7 mouse cellular contexts compared by ENCODE assay signal in genomic region chr11:32267188-32267884, GRCm38 (mm10). TPM values are rescaled to one million over a fixed set of nuclear protein-coding genes. Genes with fewer than 3 reads are reported as not detected.
DNase-seq lines count a peak whose midpoint lies in the region; ATAC-seq and TF ChIP-seq lines count a peak whose summit lies in the region.

TSS of gene Nprl3 (minus strand) at chr11:32267707.

- H3K27me3 ChIP-seq in intestine, postnatal 0 days (replicated peaks; ENCODE audit: control insufficient read depth, insufficient read depth, low read length) = no peaks in the 10 kb centered on the region; the same call in 1 of the 2 replicates
- peaks cover 14% of the 10 kb centered on the region; the same call in 1 of the 2 replicates for H3K27me3 ChIP-seq in midbrain, embryonic 12.5 days
- no peaks in the 10 kb centered on the region for H3K27me3 ChIP-seq in small intestine, adult 2 months (ENCODE audit: control insufficient read depth, insufficient read depth, low read length)

- H3K4me3 ChIP-seq in intestine, postnatal 0 days (ENCODE audit: low read depth, low read length) = peak within 1 kb of the TSS; percentile 84
- peak within 1 kb of the TSS; percentile 81 for H3K4me3 ChIP-seq in midbrain, embryonic 12.5 days
- H3K4me3 ChIP-seq in small intestine, adult 2 months (ENCODE audit: low read depth, low read length) = peak within 1 kb of the TSS; percentile 94

- H3K9me3 ChIP-seq in intestine, postnatal 0 days (ENCODE audit: control insufficient read depth) = no peaks in the 10 kb centered on the region
- H3K9me3 ChIP-seq in midbrain, embryonic 12.5 days = no peaks in the 10 kb centered on the region

- peak within 1 kb of the TSS; percentile 93 for H3K9ac ChIP-seq in intestine, postnatal 0 days (ENCODE audit: low read depth, low read length)
- peak within 1 kb of the TSS; percentile 93 for H3K9ac ChIP-seq in midbrain, embryonic 12.5 days (replicated peaks)

- TF ChIP-seq POLR2A in small intestine, adult 2 months (IDR thresholded peaks at IDR 0.05; ENCODE audit: low read depth, low read length) = peak; percentile 94

- TF ChIP-seq CTCF in intestine, postnatal 0 days (IDR thresholded peaks at IDR 0.05; ENCODE audit: low read depth) = peak; percentile 17; the same call in 1 of the 2 replicates
- no peak for TF ChIP-seq CTCF in small intestine, adult 2 months (IDR thresholded peaks at IDR 0.05; ENCODE audit: extremely low read depth, insufficient read length, insufficient replicate concordance, low read depth, low read length)

- ATAC-seq in intestine, postnatal 0 days = peak; percentile 99
- peak; percentile 99 for ATAC-seq in midbrain, embryonic 12.5 days (ENCODE audit: low FRiP score, low read depth)

- H3K4me1 ChIP-seq in intestine, postnatal 0 days (replicated peaks; ENCODE audit: control insufficient read depth, insufficient read depth, low read length) = peaks cover 3% of the 10 kb centered on the region; the same call in 1 of the 2 replicates
- H3K4me1 ChIP-seq in midbrain, embryonic 12.5 days = peaks cover 14% of the 10 kb centered on the region
- H3K4me1 ChIP-seq in small intestine, adult 2 months (ENCODE audit: control insufficient read depth, insufficient read depth, insufficient read length, low read length) = peaks cover 3% of the 10 kb centered on the region; the same call in 1 of the 2 replicates

- H3K4me2 ChIP-seq in intestine, postnatal 0 days (replicated peaks; ENCODE audit: low read depth) = peak within 1 kb of the TSS; percentile 86
- peak within 1 kb of the TSS; percentile 63 for H3K4me2 ChIP-seq in midbrain, embryonic 12.5 days (replicated peaks)

- intact Hi-C loops in left cerebral cortex, postnatal 4 days (cut with DNase I) = no loop called here

- under 1% methylated on average over 54 of the region's 54 CpGs for WGBS in intestine, postnatal 0 days
- WGBS in midbrain, embryonic 12.5 days = under 1% methylated on average over 54 of the region's 54 CpGs
- WGBS in small intestine, adult 2 months = under 1% methylated on average over 54 of the region's 54 CpGs

- H3K36me3 ChIP-seq in intestine, postnatal 0 days (ENCODE audit: control insufficient read depth, insufficient read depth) = peaks cover 4% of the 10 kb centered on the region; the same call in 1 of the 2 replicates
- H3K36me3 ChIP-seq in midbrain, embryonic 12.5 days = peaks cover 5% of the 10 kb centered on the region; the same call in 1 of the 2 replicates
- 0 out of 2 replicates have a peak, but pooled peaks cover 1% of the 10 kb centered on the region for H3K36me3 ChIP-seq in small intestine, adult 2 months (ENCODE audit: control insufficient read depth, insufficient read depth, low read length)

- peak within 1 kb of the TSS; percentile 89 for H3K27ac ChIP-seq in intestine, postnatal 0 days (ENCODE audit: low read depth, low read length)
- H3K27ac ChIP-seq in midbrain, embryonic 12.5 days (replicated peaks) = peak within 1 kb of the TSS; percentile 97
- peak within 1 kb of the TSS; percentile 70 for H3K27ac ChIP-seq in small intestine, adult 2 months (ENCODE audit: insufficient read depth, low read depth, low read length)

- peak; percentile 93 for DNase-seq in adrenal gland, adult 8-10 months
- peak; percentile 92 for DNase-seq in embryo, embryonic 9.5 days (ENCODE audit: extremely low spot score)
- DNase-seq in gonadal fat pad, adult 2 months (ENCODE audit: low read depth) = peak; percentile 23
- DNase-seq in left cerebral cortex, postnatal 4 days = peak; percentile 97

RNA-seq across cellular contexts. Expression of gene Nprl3, which starts in this region (rescaled TPM):
- 100 to 1,000 TPM in 2 of 4 experiments, 10 to 100 TPM in 2; 72.8 to 122 (median 105) TPM for total RNA-seq in adrenal gland, adult 8-10 months (2022)
- polyA plus RNA-seq in gonadal fat pad, adult 2 months (2012; rRNA removed) = 84.1 and 133 TPM in 2 replicates
- polyA plus RNA-seq in intestine, postnatal 0 days (2015; fragmentation: Nextera tagmentation; extraction: Ambion mirVana) = 19.8 and 20.7 TPM in 2 replicates
- 10 to 100 TPM; 51.0 to 57.6 TPM for total RNA-seq in left cerebral cortex, postnatal 4 days (2021)
- polyA plus RNA-seq in midbrain, embryonic 12.5 days (2016; fragmentation: Nextera tagmentation; extraction: Ambion mirVana) = 44.7 and 47.0 TPM in 2 replicates
- 25.1 and 35.7 TPM in 2 replicates for polyA plus RNA-seq in small intestine, adult 2 months (2012; rRNA removed)

Comparison
In these comparisons a context has a peak if more than half of its experiments do, and no peak if none do; other contexts are left out.
1. Peak in every context shown above with its lines: DNase-seq, ATAC-seq, H3K4me3 ChIP-seq and H3K27ac ChIP-seq.
2. DNase-seq: peak in every context shown above with its lines; median percentile 97 in left cerebral cortex, postnatal 4 days; 93 in adrenal gland, adult 8-10 months; 92 in embryo, embryonic 9.5 days; 23 in gonadal fat pad, adult 2 months.